Mouse (Mus musculus) hematopoietic stem cell, adult 5-6 weeks (primary cell): ENCODE data around the gene Cd180. TPM values are rescaled to one million over a fixed set of nuclear protein-coding genes. Genes with fewer than 3 reads are reported as not detected.

ENCODE experiments used
- ATAC-seq, 2 experiments: fragments of 125-278 bp in 1 of 2; replicated peaks in 1 of 2; 2 replicates each; pipeline ENCODE4 v1.8.0; 2016 to 2017; ENCODE audit warnings: inconsistent platforms in 2 of 2, mild to moderate bottlenecking in 2 of 2, moderate number of reproducible peaks in 2 of 2, low read depth in 1 of 2, moderate TSS enrichment in 1 of 2; ENCODE audit not compliant: low FRiP score in 2 of 2, poor library complexity in 2 of 2, severe bottlenecking in 2 of 2, insufficient read depth in 1 of 2, low TSS enrichment in 1 of 2
- total RNA-seq: library from RNA; stranded (forward); fragments of 172-1452, 232-1000 nt; gene quantifications from 2 replicates; pipeline ENCODE4 v1.2.3, GENCODE M21; 2017

Gene Cd180
- 14.8 and 15.1 TPM in 2 replicates for total RNA-seq

GRCm38 (mm10) chr13:102693341-102693801 is at the start of gene Cd180:
Gene Cd180, plus strand, starts transcription at chr13:102693558.
- peak; percentile 51 to 63 for ATAC-seq

DNA sequence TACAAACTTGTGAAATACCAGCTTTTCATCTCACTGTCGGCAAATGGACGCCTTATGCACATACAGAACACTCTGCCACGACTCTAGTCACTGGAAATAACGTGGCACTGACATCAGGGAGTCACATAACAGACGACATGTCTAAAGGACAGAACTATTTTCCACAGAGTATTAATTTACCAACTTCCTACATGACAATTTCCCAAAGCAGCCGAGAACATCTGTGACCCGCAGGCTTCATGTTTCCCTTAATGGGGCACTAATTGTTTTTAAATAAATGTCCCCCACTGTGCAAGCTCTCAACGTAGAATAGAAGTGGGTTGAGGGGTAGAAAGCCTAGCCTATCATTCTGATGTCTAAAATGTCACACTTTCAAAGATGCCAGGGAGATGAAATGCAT is 49.0 kb upstream of the Cd180 start:
- ATAC-seq, result no peak

DNA sequence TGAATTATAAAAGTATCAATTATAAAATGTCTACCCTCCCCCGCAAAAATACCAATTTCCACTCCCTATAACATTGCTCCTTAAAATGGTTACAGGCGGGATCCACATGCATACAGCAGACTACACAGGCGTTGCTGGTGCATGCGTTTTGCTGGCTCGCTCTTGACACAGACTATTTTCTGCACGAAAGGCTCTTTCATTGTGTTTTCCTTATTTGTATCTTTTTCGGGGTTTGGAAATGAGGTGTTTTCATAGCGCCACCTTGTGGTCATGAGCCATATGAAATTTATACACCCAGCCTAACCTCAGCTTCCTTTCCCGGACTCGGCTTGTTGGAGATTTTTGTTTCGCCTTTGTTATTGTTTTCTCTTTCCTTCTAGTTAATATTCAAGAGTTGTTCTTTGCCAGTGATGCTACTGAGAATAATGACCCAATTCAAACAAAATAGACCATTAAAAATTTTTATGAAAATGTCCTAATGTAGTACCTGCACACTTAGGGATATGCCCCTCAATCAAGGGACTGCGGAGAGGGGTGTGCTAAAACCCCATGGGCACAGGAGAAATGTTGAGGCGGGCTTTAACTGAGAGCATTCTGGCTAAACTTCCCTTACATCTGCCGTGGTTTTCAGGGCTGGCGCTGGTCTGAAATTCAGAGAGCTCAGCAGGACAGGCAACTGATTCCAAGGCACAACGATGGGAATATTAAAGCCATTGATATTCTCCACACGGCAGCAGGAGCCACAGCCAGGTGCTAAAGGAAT is 48.4 kb upstream of the Cd180 start:
- ATAC-seq, result peak; percentile 83 to 85

DNA sequence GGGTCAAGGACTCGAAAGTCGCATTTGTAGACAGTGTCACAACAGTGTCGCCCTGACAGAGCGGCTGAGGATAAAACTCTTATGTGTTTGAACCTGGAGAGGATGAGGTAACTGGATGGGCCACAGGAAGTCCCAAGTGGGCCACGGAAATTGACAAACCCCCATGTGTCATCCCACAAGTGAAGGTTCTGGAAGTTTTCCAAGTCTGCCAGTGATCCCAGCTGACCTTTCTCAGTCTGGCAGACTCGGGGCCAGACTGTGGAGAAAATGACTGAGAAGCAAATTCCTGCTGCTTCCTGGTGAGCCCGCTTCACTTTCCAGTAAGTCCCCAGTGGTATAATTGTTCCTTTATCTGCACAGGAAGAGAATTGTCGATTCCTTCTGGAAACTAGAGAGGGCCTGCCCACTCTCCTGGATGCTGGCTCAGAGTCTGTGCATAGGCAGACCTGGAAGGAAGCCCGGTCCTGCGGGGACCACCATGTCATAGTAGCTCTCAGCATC is 47.0 kb upstream of the Cd180 start:
- peak in 1 of 2 experiments; percentile 13; a peak in 1 of 4 replicates for ATAC-seq

DNA sequence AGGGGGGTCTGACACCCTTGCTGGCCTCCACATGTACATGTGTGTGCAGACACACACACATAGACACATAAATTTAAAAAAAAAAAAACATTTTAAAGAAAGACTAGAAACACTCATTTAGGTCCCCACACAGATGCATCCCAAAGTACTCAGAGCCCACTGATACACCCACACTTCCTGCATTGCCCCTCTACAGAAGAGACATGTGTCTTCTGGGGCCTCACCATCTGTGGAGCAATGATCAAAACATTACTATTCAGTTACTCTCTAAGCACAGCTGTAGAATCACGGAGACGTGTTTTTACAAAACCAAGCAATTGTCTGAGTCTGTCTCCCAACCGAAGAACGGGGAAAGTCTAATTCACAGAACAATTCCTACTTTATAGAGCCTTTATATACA is 45.8 kb upstream of the Cd180 start:
- ATAC-seq, result no peak

DNA sequence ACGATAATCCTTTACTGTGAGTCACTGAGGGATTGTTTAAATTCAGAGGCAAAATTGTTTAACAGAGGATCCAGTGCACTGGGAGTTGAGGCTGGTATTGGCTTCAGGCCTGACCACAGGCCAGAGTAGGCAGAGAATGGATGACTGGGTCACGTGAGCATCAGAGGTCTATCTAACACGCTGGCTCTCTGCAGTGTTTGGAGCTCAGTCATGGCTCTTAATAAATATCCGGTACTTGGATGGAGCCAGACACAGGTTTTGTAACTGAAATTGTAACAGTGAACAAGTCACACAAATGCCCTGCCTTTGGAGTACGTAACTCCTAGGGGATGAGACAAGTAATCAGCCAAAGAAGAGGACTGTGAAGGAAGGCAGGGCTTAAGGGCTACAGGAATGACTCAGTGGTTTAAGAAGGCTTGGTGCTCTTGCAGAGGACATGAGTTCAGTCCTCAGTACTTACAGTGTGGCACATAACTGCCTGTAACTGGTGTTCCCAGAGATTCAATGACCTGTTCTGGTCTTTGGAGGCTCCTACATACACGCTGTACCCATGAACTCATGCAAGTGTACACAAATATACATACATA is 41.0 kb upstream of the Cd180 start:
- no peak for ATAC-seq

- no peak for ATAC-seq
Measured at GRCm38 (mm10) chr13:102655071-102655570, 38.2 kb upstream of the Cd180 start.

DNA sequence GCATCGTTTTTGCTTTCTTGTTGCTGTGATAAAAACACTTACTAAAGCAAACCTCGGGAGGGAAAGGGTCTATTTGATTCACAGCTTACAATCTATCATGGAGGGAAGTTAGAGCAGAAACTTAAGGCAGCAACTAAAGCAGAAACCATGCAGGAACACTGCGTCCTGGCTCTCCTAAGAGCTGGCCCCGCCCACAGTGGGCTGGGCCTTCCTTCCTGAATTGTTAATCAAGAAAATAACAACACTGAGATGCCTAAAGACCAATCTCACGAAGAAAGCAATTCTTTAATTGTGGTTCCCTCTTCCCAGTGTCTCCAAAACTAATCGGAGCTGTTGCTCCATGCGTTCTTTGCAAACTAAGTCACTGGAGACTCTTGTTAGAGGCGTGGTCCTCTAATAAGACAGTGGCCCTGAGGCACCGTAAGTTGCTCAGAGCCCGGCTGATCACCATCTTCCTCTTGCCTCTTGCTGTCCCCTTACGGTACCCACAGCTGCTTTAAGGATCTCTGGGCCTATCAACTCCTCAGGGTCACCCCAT is 37.1 kb upstream of the Cd180 start:
- no peak for ATAC-seq

DNA sequence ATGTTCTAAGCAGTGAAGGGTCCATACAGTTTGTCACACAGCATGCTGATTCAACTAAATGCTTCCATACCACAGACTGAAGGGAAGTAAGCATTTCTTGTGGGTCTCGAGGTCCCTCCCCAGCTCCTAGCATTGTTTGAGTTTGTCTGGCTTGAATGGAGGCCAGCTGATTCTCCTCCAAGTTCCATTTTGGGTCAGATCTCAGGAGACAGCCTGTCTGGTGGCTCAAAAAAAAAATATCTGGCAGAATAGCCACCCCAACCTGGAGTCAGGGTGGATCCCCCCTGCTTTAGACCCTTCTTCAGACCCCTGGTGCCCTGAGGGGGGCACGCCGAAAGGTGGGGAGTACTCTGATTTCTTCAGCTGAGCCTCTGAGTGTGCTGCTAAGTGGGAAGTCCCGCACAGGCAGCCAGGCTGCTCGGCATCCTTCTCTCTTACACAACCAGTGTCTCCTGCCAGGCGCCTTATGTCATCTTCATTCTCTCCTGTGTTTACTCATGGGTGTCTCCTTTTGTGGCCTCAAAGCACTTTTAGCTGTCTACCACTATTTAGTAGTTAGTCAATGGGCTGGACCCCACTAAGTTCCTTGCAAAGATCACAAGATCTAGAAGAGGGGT is 35.0 kb upstream of the Cd180 start:
- no peak; a peak in 1 of 4 replicates for ATAC-seq

GRCm38 (mm10) chr13:102664041-102664440 is 29.3 kb upstream of the Cd180 start:
- no peak for ATAC-seq

GRCm38 (mm10) chr13:102664843-102665587 is 28.3 kb upstream of the Cd180 start:
- peak; percentile 29 to 51 for ATAC-seq

GRCm38 (mm10) chr13:102665588-102666232 is 27.6 kb upstream of the Cd180 start:
- ATAC-seq, result peak; percentile 76 to 80

DNA sequence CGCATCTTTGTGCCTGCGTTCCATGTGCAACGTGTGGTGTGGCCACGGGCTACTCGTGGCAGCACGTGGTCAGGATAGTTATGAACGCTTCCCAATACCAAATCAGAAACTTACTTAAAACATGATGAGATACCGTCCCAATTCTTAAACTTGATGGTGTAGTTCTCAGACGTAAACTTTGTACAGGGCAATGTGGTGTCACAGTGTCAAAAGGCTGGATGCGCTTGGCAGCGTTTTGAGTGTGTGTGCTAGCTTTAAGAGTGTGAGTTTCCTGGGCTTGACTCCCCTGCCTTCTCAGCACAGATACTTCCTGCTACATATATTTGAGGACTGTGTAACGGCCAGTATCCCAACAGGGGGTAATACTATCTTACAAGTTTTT is 27.1 kb upstream of the Cd180 start:
- no peak for ATAC-seq

DNA sequence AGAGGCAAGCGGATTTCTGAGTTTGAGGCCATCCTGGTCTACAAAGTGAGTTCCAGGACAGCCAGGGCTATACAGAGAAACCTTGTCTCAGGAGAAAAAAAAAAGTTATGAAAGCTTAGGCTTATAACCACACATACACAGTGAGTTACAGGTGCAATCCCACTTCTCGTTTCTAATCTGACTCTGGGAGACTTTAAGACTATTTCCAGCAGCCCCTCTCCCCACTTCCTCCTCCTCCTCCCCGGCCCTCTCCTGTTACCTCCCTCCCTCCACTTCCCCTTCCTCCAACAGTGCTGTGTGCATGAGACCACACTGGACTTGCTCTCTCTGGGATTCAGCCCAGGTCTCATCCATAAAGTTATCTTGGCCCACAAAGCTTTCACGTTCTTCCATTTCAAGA is 26.6 kb upstream of the Cd180 start:
- ATAC-seq, result peak; percentile 22; a peak in 3 of 4 replicates

DNA sequence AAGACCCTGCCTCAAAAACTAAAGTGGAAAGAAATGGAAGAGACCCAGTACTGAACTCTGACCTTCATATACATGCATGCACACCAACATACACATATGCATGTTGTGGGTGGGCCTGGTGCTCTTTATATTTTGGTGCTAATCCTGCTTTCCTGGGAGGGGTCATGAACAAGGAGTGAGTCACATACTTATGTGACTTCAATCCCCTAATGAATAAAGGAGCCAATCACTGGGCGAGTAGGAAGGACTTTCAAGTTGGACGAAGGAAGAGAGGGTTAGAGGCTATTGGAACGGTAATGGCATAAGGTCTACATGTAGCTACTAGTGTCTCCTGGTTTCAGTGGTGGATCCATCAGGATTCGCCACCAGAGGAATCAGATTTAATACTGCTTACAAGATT is 26.0 kb upstream of the Cd180 start:
- ATAC-seq, result no peak

GRCm38 (mm10) chr13:102667842-102668241 is 25.5 kb upstream of the Cd180 start:
- ATAC-seq, result no peak

- no peak for ATAC-seq
Measured at GRCm38 (mm10) chr13:102668933-102669332, 24.4 kb upstream of the Cd180 start.
